Mouse (Mus musculus) embryonic fibroblast, embryonic 13.5 days (primary cell): ENCODE results near the gene Bahd1.

Experiments used
- CTCF ChIP-seq: IDR thresholded peaks from 2 replicates; pipeline ENCODE4 v1.5.1; 2011; ENCODE audit warnings: mild to moderate bottlenecking, control low read depth, low read length, moderate library complexity, borderline replicate concordance; ENCODE audit not compliant: insufficient read depth
- POLR2A ChIP-seq: IDR thresholded peaks from 2 replicates; pipeline ENCODE4 v1.6.1; 2011; ENCODE audit warnings: low read depth, mild to moderate bottlenecking, control low read depth, low read length, moderate library complexity

GRCm38 (mm10) chr2:118916436-118916835 lies 16.3 kb downstream of the Bahd1 start:
- TF ChIP-seq CTCF (no peak), POLR2A (no peak)
